Mouse (Mus musculus): ENCODE data around the gene Insc. TPM values are rescaled to one million over a fixed set of nuclear protein-coding genes. Genes with fewer than 3 reads are reported as not detected.
A peak's percentile ranks its signal among the peaks of the same experiment; 100 is the strongest.

Gene Insc
- polyA plus RNA-seq, 1 experiment from 2014 or later = 13.7 TPM

- Histone ChIP-seq H3K4me3 (ENCODE audit: low read depth, low read length) (no peak overlapping the region), H3K9me3 (ENCODE audit: low read length) (no peaks in the 10 kb centered on the region), H3K27ac (ENCODE audit: low read depth) (no peak overlapping the region), H3K9ac (replicated peaks) (no peak overlapping the region), H3K36me3 (replicated peaks; ENCODE audit: insufficient read depth, low read length) (peaks cover 2% of the 10 kb centered on the region; the same call in 1 of the 2 replicates), H3K4me2 (ENCODE audit: low read depth, low read length) (no peak overlapping the region), H3K27me3 (ENCODE audit: insufficient read depth, low read length) (no peaks in the 10 kb centered on the region), H3K4me1 (ENCODE audit: insufficient read depth) (no peaks in the 10 kb centered on the region)
- peak; percentile 59 for TF ChIP-seq EP300 (IDR thresholded peaks at IDR 0.05; ENCODE audit: low read depth)
- TF ChIP-seq CTCF (IDR thresholded peaks at IDR 0.05; ENCODE audit: low read depth) = no peak
- DNase-seq = no peak
- ATAC-seq = peak; percentile 53; the same call in 1 of the 2 replicates
- 33% methylated on average over 5 of the region's 5 CpGs for WGBS (ENCODE audit: insufficient replicate concordance)
Observed at GRCm38 (mm10) chr7:114840029-114840745, 96.7 kb downstream of the Insc start.

- no peak overlapping the region for H3K4me3 ChIP-seq (ENCODE audit: low read depth, low read length)
- DNase-seq = no peak
- 55% methylated on average over 3 of the region's 3 CpGs for WGBS (ENCODE audit: insufficient replicate concordance)
- no peaks in the 10 kb centered on the region for H3K27me3 ChIP-seq (ENCODE audit: insufficient read depth, low read length)
- no peak overlapping the region for H3K27ac ChIP-seq (ENCODE audit: low read depth)
- no peaks in the 10 kb centered on the region for H3K9me3 ChIP-seq (ENCODE audit: low read length)
- TF ChIP-seq EP300 (IDR thresholded peaks at IDR 0.05; ENCODE audit: low read depth) (no peak), CTCF (IDR thresholded peaks at IDR 0.05; ENCODE audit: low read depth) (no peak)
- H3K4me2 ChIP-seq (ENCODE audit: low read depth, low read length) = no peak overlapping the region
- H3K36me3 ChIP-seq (replicated peaks; ENCODE audit: insufficient read depth, low read length) = peaks cover 2% of the 10 kb centered on the region; the same call in 1 of the 2 replicates
- H3K4me1 ChIP-seq (ENCODE audit: insufficient read depth) = no peaks in the 10 kb centered on the region
- H3K9ac ChIP-seq (replicated peaks) = no peak overlapping the region
- no peak for ATAC-seq
Observed at GRCm38 (mm10) chr7:114842644-114843211, 99.2 kb downstream of the Insc start.

DNA sequence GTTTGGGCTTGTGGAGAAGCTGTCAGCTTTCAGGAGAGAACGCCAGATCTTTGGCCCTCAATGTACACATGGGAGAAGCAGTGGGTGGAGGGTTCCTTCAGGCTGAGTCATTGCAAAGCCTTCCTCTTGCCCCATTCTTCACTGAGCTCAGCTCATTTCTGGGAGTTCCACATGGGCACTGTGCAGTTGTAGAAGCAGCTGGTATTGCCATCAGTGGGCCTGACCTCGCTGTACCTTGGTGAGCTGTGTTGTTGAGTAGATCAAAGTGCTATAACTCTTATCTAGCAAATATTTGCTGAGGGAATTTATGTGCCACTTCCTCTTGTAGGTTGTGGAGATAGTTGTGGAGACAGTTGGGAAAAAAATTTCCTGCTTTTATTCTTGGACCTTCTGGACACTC lies 103.7 kb downstream of the Insc start:
- no peak overlapping the region for H3K27ac ChIP-seq (ENCODE audit: low read depth)
- no peak for DNase-seq

GRCm38 (mm10) chr7:114852387-114852786 lies 108.9 kb downstream of the Insc start:
- H3K4me2 ChIP-seq (ENCODE audit: low read depth, low read length) = no peak overlapping the region
- H3K9ac ChIP-seq (replicated peaks) = no peak overlapping the region
- no peak overlapping the region for H3K4me3 ChIP-seq (ENCODE audit: low read depth, low read length)
- no peaks in the 10 kb centered on the region for H3K36me3 ChIP-seq (replicated peaks; ENCODE audit: insufficient read depth, low read length)
- ATAC-seq (no peak), DNase-seq (no peak)
- no peaks in the 10 kb centered on the region for H3K4me1 ChIP-seq (ENCODE audit: insufficient read depth)
- no peak overlapping the region for H3K27ac ChIP-seq (ENCODE audit: low read depth)
- TF ChIP-seq CTCF (IDR thresholded peaks at IDR 0.05; ENCODE audit: low read depth) (no peak), EP300 (IDR thresholded peaks at IDR 0.05; ENCODE audit: low read depth) (no peak)
- no peaks in the 10 kb centered on the region for H3K9me3 ChIP-seq (ENCODE audit: low read length)
- no peaks in the 10 kb centered on the region for H3K27me3 ChIP-seq (ENCODE audit: insufficient read depth, low read length)
- WGBS (ENCODE audit: insufficient replicate concordance) = 87% methylated on average over 3 of the region's 3 CpGs

More for the DNA sequence above, 103.7 kb downstream of the Insc start:
- WGBS (ENCODE audit: insufficient replicate concordance) = 37% methylated on average over 2 of the region's 2 CpGs
- no peaks in the 10 kb centered on the region for H3K27me3 ChIP-seq (ENCODE audit: insufficient read depth, low read length)
- no peak overlapping the region for H3K9ac ChIP-seq (replicated peaks)
- H3K4me1 ChIP-seq (ENCODE audit: insufficient read depth) = no peaks in the 10 kb centered on the region
- H3K4me2 ChIP-seq (ENCODE audit: low read depth, low read length) = no peak overlapping the region
- H3K4me3 ChIP-seq (ENCODE audit: low read depth, low read length) = no peak overlapping the region
- TF ChIP-seq EP300 (IDR thresholded peaks at IDR 0.05; ENCODE audit: low read depth) (no peak), CTCF (IDR thresholded peaks at IDR 0.05; ENCODE audit: low read depth) (no peak)
- no peaks in the 10 kb centered on the region for H3K9me3 ChIP-seq (ENCODE audit: low read length)
- no peak for ATAC-seq
- H3K36me3 ChIP-seq (replicated peaks; ENCODE audit: insufficient read depth, low read length) = no peaks in the 10 kb centered on the region

- H3K27me3 ChIP-seq (ENCODE audit: insufficient read depth, low read length) = no peaks in the 10 kb centered on the region
- DNase-seq (no peak), ATAC-seq (no peak)
- TF ChIP-seq EP300 (IDR thresholded peaks at IDR 0.05; ENCODE audit: low read depth) (no peak), CTCF (IDR thresholded peaks at IDR 0.05; ENCODE audit: low read depth) (no peak)
- 64% methylated on average over 2 of the region's 2 CpGs for WGBS (ENCODE audit: insufficient replicate concordance)
- H3K9ac ChIP-seq (replicated peaks) = no peak overlapping the region
- no peaks in the 10 kb centered on the region for H3K9me3 ChIP-seq (ENCODE audit: low read length)
- no peak overlapping the region for H3K27ac ChIP-seq (ENCODE audit: low read depth)
- no peaks in the 10 kb centered on the region for H3K4me1 ChIP-seq (ENCODE audit: insufficient read depth)
- H3K4me2 ChIP-seq (ENCODE audit: low read depth, low read length) = no peak overlapping the region
- H3K36me3 ChIP-seq (replicated peaks; ENCODE audit: insufficient read depth, low read length) = no peaks in the 10 kb centered on the region
- H3K4me3 ChIP-seq (ENCODE audit: low read depth, low read length) = no peak overlapping the region
Observed at GRCm38 (mm10) chr7:114854169-114854568, 110.7 kb downstream of the Insc start.

DNA sequence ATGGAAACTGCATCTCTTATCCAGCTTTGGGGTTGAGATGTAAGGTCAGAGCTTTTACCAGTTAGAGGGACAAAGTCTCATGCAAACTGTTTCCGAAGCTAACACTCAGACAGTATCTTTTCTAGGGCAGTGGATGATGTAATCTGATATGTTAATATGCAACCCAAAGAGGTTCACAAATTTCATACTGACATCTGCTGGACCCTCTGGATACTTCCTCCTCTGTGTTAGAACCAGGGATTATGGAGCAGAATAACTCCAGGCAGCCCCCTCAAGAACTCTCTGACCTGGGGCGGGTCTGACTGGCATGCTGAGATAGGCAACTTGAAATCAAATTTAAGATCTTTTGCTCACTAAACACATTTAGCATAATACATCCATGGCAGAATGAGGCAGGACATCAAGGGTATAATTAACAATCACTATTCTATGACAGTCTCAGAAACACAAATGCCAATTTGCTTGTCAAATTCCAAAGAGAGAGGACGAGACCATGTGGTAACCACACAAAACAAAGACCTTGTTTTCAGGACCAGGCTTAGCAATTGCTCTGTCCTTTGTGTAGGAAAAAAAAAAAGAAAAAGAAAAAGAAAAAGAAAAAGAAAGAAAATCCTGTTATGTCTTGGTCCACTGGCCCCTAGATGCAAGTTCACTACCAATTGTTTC lies 117.5 kb downstream of the Insc start:
- Histone ChIP-seq H3K27me3 (ENCODE audit: insufficient read depth, low read length) (no peaks in the 10 kb centered on the region), H3K4me1 (ENCODE audit: insufficient read depth) (no peaks in the 10 kb centered on the region), H3K4me3 (ENCODE audit: low read depth, low read length) (no peak overlapping the region), H3K27ac (ENCODE audit: low read depth) (no peak overlapping the region), H3K9ac (replicated peaks) (no peak overlapping the region), H3K9me3 (ENCODE audit: low read length) (no peaks in the 10 kb centered on the region), H3K4me2 (ENCODE audit: low read depth, low read length) (no peak overlapping the region), H3K36me3 (replicated peaks; ENCODE audit: insufficient read depth, low read length) (no peaks in the 10 kb centered on the region)
- WGBS (ENCODE audit: insufficient replicate concordance) = 61% methylated on average over 3 of the region's 3 CpGs
- no peak for TF ChIP-seq EP300 (IDR thresholded peaks at IDR 0.05; ENCODE audit: low read depth)
- TF ChIP-seq CTCF (IDR thresholded peaks at IDR 0.05; ENCODE audit: low read depth) = no peak
- DNase-seq (no peak), ATAC-seq (no peak)
